Mouse (Mus musculus): Measurements from ENCODE around the gene Arih1.

DNA sequence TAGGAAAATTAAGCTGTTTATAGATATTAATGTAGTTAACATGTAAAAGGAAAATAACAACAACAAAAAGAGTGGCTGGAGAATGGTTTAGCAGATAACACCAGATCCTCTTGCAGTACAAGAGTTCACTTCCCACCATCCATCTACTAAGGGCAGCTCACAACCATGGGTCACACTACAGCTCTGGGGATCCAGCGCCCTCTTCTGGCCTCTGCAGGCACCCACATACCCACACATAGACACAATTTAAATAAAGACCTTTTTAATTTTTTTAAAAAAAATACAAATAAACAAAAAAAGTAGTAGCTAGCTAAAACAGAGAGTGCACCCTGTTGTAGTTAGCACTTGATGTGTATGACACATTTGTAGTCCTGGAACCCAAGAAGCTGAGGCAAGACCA lies 4.0 kb downstream of the Arih1 start:
- TF ChIP-seq POLR2A (IDR thresholded peaks at IDR 0.05; ENCODE audit: borderline replicate concordance, extremely low read depth, low read depth, low read length) = no peak
- TF ChIP-seq CTCF (IDR thresholded peaks at IDR 0.05; ENCODE audit: insufficient read depth, low read length) = peak; percentile 66
